Mouse (Mus musculus): ENCODE measurements at regions not wholly inside any gene's neighbourhood (a gene's known extent, or its start where the extent isn't known, plus 50 kb on each side); places are given as distances from the start of the nearest gene placed in this dataset.

DNA sequence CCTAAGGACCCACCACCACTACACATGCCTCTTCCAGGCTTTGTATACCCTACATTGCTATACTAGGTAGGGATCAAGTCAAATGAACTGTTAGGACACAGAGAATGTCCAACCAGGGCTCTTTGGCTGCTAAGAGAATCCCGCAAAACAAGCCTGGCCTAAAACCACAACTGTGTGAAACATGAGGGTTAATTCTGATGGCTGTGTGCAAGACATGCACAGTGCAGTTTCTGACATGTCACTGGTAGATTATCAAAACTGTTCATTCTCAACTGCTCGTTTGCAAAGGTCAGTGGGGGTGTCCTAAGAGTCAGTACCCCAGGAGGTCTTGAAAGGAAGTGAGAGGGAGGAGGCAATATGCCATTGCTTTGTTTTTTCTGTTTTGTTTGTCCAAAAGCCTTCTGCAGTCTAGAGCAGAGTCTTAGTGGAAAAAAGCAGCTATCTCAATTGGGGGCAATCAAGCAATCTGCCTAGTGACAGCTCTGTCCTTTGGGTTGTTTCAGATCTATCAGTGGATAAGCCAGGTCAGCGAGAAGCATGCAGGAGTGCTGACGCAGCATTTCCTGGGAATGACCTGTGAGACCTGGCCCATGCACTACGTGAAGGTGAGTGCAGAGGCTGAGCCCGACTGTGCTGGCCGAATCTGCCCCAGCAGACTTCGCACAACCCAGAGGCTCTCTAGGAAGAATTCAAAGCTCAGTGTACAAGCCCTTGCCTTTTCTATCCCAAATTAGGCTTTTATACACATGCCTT is 151.3 kb upstream of the 4933402D24Rik start:
- ATAC-seq (replicated peaks; ENCODE audit: poor library complexity), result no peak

GRCm38 (mm10) chr1:63918200-63918599 is 149.1 kb upstream of the 4933402D24Rik start:
- ATAC-seq (replicated peaks; ENCODE audit: poor library complexity), result no peak

DNA sequence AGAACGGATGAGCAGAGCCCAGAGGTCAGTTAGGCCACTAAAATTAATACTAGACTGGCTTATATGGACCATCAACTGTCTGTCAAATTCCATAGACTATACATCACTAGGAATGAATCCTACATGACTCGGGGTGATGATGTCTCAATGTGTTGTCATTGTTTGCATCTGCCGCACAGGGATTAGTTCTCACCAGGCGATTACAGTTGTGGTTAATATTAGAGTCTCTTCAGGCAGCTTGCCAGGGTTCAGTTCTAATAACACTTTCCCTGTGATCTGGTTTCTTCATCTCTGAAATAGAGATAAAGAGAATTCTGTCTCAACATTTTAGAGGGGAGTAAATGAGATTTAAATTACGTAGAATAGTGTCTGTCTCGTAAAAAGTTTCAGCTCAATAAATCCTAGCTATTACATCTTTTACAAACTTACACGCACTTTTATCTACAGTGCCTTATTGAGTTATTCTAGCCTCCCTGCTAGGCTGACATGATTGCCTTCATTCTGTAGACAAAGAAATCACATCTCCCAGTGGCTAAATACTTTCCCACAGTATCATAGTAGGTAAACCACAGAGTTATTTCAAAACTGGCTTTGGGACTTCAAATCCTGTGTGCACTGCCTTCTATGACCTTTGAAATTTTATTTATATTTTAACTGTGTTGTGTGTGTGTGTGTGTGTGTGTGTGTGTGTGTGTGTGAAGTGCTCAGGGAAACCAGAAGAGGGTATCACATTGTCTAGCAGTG is 148.0 kb upstream of the 4933402D24Rik start:
- ATAC-seq (replicated peaks; ENCODE audit: poor library complexity), result no peak

- ATAC-seq (replicated peaks; ENCODE audit: poor library complexity), result no peak
Measured at GRCm38 (mm10) chr1:63910765-63911164, 141.7 kb upstream of the 4933402D24Rik start.

DNA sequence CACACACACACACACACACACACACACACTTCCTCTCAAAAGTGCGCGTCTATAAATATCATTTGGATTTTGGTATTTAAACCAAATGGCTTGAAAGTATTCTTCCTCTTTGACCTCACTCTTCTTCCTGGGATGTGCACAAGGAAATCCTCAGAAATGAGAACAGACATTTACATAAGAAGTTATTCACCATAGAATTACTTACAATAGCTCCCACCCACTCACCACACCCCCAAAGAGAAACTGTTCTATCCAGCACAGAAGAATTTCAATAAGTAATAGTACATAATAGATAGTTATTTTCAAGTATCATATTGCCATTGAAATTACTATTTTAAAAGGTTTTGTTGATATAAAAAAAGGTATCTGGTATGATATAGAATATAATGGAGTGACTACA is 140.1 kb upstream of the 4933402D24Rik start:
- ATAC-seq (replicated peaks; ENCODE audit: poor library complexity), result no peak

DNA sequence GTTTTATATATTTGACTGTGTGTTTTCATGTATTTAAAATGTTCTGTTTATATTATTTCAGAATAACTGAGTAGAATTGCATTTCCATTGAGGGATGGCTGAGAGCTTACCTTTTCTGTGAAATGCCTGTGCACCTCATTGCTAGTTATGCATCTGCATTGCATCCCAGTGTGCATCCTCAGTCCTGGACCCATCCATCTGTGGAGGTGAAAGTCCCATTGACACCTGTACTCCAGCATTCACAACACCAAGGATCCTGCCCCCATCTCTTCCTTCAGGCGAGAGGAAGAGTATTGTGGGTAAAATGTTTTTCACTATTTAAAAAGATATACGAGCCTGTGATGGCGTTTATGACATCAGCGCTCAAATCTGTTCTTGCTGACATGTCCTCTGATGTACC is 134.6 kb upstream of the 4933402D24Rik start:
- no peak for ATAC-seq (replicated peaks; ENCODE audit: poor library complexity)

DNA sequence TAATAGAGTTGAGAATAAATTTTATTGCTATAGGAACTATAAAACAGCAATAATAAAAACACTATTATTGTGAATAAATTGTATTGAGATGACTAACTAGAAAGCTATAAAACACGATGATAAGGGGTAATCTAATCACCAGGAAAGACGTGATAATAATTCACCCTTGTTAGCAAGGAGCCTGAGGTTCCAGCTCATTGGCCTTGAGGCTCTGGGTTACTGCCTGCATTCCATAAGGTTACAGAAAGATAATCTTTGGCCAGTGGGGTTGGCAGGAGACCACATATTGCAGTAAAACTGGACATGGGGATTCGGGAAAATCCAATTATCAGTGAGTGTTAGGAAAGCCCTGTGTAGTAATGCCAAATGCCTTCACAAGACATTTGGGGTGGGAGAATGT is 134.1 kb upstream of the 4933402D24Rik start:
- ATAC-seq (replicated peaks; ENCODE audit: poor library complexity), result no peak

DNA sequence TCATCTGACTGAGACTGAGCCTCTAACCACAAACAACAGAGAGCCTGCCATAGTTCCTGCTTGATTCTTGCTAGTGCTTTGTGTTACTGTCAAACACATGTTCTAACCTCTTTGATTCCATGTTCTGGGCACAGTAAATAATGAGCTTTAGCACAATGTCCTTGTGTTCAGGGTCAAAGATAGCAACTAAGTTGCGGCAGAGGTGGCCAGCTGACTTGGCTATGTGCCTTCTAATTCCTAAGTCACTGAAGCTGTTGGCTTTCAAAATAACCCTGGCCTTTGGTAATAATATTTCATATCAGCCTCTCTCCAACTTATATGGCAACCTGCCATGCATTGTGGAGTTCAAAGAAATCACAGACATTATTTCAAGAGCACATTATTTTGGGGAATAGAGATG is 133.3 kb upstream of the 4933402D24Rik start:
- ATAC-seq (replicated peaks; ENCODE audit: poor library complexity), result no peak

GRCm38 (mm10) chr1:63899631-63900577 is 130.8 kb upstream of the 4933402D24Rik start:
- ATAC-seq (replicated peaks; ENCODE audit: poor library complexity), result no peak

- ATAC-seq (replicated peaks; ENCODE audit: poor library complexity), result no peak
Measured at GRCm38 (mm10) chr1:63898766-63899165, 129.7 kb upstream of the 4933402D24Rik start.

- ATAC-seq (replicated peaks; ENCODE audit: poor library complexity), result no peak
Measured at GRCm38 (mm10) chr1:63897556-63897955, 128.5 kb upstream of the 4933402D24Rik start.

DNA sequence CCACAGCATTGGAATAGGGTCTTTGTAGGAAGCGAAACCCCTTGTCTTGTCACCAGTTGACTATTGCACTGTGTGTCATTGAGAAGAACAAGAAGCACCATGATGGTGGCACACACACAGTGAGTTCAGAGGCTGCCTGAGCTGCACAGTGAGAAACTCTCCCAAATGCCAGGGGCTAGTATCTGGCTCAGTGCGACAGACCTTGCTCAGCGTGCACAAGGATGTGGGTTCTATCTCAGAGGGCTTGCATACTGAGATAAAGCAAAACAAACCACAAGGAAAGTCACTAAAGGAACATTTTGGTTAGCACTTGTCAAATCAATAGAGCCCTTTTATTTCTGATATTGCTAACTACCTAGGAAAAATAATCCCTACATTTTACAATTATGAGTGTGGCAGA is 110.5 kb upstream of the 4933402D24Rik start:
- ATAC-seq (replicated peaks; ENCODE audit: poor library complexity), result peak; percentile 86

GRCm38 (mm10) chr1:63876589-63877251 is 107.7 kb upstream of the 4933402D24Rik start:
- no peak for ATAC-seq (replicated peaks; ENCODE audit: poor library complexity)

DNA sequence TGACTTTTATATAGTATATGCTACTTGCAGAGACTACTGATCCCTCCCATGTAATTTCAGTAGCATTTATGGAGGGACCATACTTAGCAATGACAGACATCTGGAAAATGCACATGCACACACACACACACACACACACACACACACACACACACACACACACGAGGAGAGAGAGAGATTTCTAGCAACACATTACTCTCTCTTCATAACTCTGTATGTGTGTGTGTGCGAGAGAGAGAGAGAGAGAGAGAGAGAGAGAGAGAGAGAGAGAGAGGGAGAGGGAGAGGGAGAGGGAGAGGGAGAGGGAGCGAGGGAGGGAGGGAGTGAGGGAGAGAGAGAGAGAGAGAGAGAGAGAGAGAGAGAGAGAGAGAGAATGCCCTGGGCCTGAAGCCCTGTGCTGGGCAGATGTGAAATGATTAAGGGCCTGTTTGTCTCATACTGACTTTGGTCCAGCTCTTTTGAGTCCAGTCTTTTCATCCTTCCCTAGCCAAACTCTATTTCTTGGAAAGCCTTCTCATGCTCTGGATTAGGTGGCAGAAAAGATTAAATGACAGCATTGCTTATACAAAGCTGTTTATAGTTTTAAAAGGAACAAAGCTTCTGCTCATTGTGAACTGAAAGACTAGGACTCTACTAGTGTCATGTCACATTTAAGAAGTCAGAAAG is 106.4 kb upstream of the 4933402D24Rik start:
- ATAC-seq (replicated peaks; ENCODE audit: poor library complexity), result no peak

DNA sequence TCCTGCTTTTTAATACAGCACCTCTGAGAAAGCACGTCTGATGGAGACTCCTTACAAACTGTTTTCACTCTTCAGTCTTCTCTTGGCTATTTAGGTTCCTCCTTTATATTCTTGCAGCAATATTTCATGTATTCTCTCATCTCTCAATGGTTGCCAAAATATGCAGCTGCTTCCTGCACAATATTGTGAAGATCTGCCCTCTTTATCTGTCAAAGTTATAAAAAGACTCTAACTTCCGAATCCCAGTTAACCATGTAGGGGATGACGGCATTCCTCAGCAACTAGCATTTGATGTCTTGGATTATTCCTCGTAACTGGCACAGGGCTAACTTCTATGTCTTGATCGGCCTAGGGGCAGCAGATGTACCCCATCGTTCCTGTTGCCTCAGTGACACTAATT is 102.8 kb upstream of the 4933402D24Rik start:
- no peak for ATAC-seq (replicated peaks; ENCODE audit: poor library complexity)

- no peak for ATAC-seq (replicated peaks; ENCODE audit: poor library complexity)
Measured at GRCm38 (mm10) chr1:63869342-63869741, 100.3 kb upstream of the 4933402D24Rik start.

- ATAC-seq (replicated peaks; ENCODE audit: poor library complexity), result peak; percentile 37; the same call in 1 of the 2 replicates
Measured at GRCm38 (mm10) chr1:63857933-63858649, 89.0 kb upstream of the 4933402D24Rik start.

- no peak for ATAC-seq (replicated peaks; ENCODE audit: poor library complexity)
Measured at GRCm38 (mm10) chr1:63857468-63857867, 88.4 kb upstream of the 4933402D24Rik start.

- ATAC-seq (replicated peaks; ENCODE audit: poor library complexity), result no peak
Measured at GRCm38 (mm10) chr1:63856366-63856765, 87.3 kb upstream of the 4933402D24Rik start.

Data from megakaryocyte progenitor cell, adult 5-6 weeks (primary cell).